Mouse (Mus musculus) limb, embryonic 14.5 days (tissue): ENCODE results near the gene Irak2. TPM values are rescaled to one million over a fixed set of nuclear protein-coding genes. Genes with fewer than 3 reads are reported as not detected.

Experiments
- ATAC-seq: fragments of 200-750 bp; cut with Nextera tagmentation; 2 replicates; pipeline ENCODE4 v1.8.0; 2017; ENCODE audit warnings: low read depth, moderate number of reproducible peaks, moderate TSS enrichment; ENCODE audit not compliant: low FRiP score
- DNase-seq: peaks from one replicate; pipeline ENCODE4 v3.0.0-alpha.2; 2015; ENCODE audit warnings: low spot score
- H3K27ac ChIP-seq: fragments of 300-500 bp; sonication (generic); replicated peaks from 2 replicates; pipeline ENCODE4 v1.5.1; 2014; ENCODE audit warnings: low read depth, mild to moderate bottlenecking, low read length, moderate library complexity, mixed read lengths
- H3K27me3 ChIP-seq: fragments of 300-500 bp; sonication (generic); 2 replicates; pipeline ENCODE4 v1.6.1; 2014; ENCODE audit warnings: low read length, mixed read lengths; ENCODE audit not compliant: control insufficient read depth, insufficient read depth
- H3K36me3 ChIP-seq: fragments of 300-500 bp; sonication (generic); 2 replicates; pipeline ENCODE4 v1.6.1; 2014; ENCODE audit warnings: mild to moderate bottlenecking, low read length, moderate library complexity, mixed read lengths; ENCODE audit not compliant: control insufficient read depth, insufficient read depth
- H3K4me1 ChIP-seq: fragments of 300-500 bp; sonication (generic); 2 replicates; pipeline ENCODE4 v1.6.1; 2014; ENCODE audit warnings: antibody characterized with exemption, low read length, mixed read lengths; ENCODE audit not compliant: control insufficient read depth, insufficient read depth
- H3K4me2 ChIP-seq: fragments of 300-500 bp; sonication (generic); replicated peaks from 2 replicates; pipeline ENCODE4 v1.6.1; 2014; ENCODE audit warnings: low read depth, mild to moderate bottlenecking, low read length, moderate library complexity; ENCODE audit not compliant: severe bottlenecking
- H3K4me3 ChIP-seq: fragments of 300-500 bp; sonication (generic); replicated peaks from 2 replicates; pipeline ENCODE4 v1.5.1; 2014; ENCODE audit warnings: low read length
- H3K9ac ChIP-seq: fragments of 300-500 bp; sonication (generic); 2 replicates; pipeline ENCODE4 v1.6.1; 2014; ENCODE audit warnings: mild to moderate bottlenecking, low read depth, low read length, moderate library complexity; ENCODE audit not compliant: severe bottlenecking
- H3K9me3 ChIP-seq: fragments of 300-500 bp; sonication (generic); 2 replicates; pipeline ENCODE4 v1.6.1; 2016; ENCODE audit warnings: low read length; ENCODE audit not compliant: control insufficient read depth
- POLR2A ChIP-seq: fragments of 200-500 bp; IDR thresholded peaks from 2 replicates; pipeline ENCODE4 v1.8.0; 2012; ENCODE audit warnings: inconsistent platforms, mild to moderate bottlenecking, moderate library complexity, borderline replicate concordance; ENCODE audit not compliant: insufficient read depth, insufficient read length; ENCODE audit errors: extremely low read depth
- WGBS: fragments of 180-500 bp; shearing (Covaris S2); extraction: QIAGEN DNeasy Blood & Tissue Kit; methylation state at CpG from one replicate; pipeline ENCODE4 v1.1.7; 2014; 5-methylcytosine and 5-hydroxymethylcytosine counted together
- polyA plus RNA-seq, 2 experiments: library from polyadenylated mRNA; depleted of rRNA in 1 of 2; stranded (reverse) in 1 of 2; unstranded in 1 of 2; fragments of >200 nt; fragmentation: Nextera tagmentation in 1 of 2; extraction: Ambion mirVana in 1 of 2; gene quantifications; 2 replicates each; pipeline versions ENCODE4 v1.2.1 to v1.2.3; 2012 to 2014

The Irak2 gene
- polyA plus RNA-seq, 2 experiments: 3.3 to 9.0 TPM

- H3K27ac ChIP-seq: no peak overlapping the region
- H3K9me3 ChIP-seq: no peaks in the 10 kb centered on the region
- H3K9ac ChIP-seq: no peak overlapping the region
- 77% methylated on average over 9 of the region's 9 CpGs for WGBS
- no peaks in the 10 kb centered on the region for H3K36me3 ChIP-seq
- no peak overlapping the region for H3K4me2 ChIP-seq
- no peak overlapping the region for H3K4me3 ChIP-seq
- H3K4me1 ChIP-seq: no peaks in the 10 kb centered on the region
- TF ChIP-seq POLR2A: no peak
- no peak for ATAC-seq
- no peaks in the 10 kb centered on the region for H3K27me3 ChIP-seq
- DNase-seq: no peak
Observed at GRCm38 (mm10) chr6:113679993-113680566, 41.8 kb downstream of the Irak2 start.

GRCm38 (mm10) chr6:113681271-113681670, 43.0 kb downstream of the Irak2 start:
- Histone ChIP-seq H3K27ac (no peak overlapping the region), H3K27me3 (no peaks in the 10 kb centered on the region), H3K4me3 (no peak overlapping the region), H3K4me1 (no peaks in the 10 kb centered on the region), H3K9ac (no peak overlapping the region), H3K36me3 (no peaks in the 10 kb centered on the region), H3K9me3 (no peaks in the 10 kb centered on the region), H3K4me2 (no peak overlapping the region)
- ATAC-seq: no peak
- 20% methylated on average over 4 of the region's 4 CpGs for WGBS
- TF ChIP-seq POLR2A: no peak
- DNase-seq: no peak

GRCm38 (mm10) chr6:113683081-113683825, 45.0 kb downstream of the Irak2 start:
- H3K27ac ChIP-seq: no peak overlapping the region
- H3K4me1 ChIP-seq: no peaks in the 10 kb centered on the region
- ATAC-seq (no peak), DNase-seq (no peak)
- no peaks in the 10 kb centered on the region for H3K27me3 ChIP-seq
- H3K9me3 ChIP-seq: no peaks in the 10 kb centered on the region
- TF ChIP-seq POLR2A: no peak
- no peak overlapping the region for H3K9ac ChIP-seq
- no peak overlapping the region for H3K4me3 ChIP-seq
- 83% methylated on average over 10 of the region's 10 CpGs for WGBS
- no peaks in the 10 kb centered on the region for H3K36me3 ChIP-seq
- no peak overlapping the region for H3K4me2 ChIP-seq

GRCm38 (mm10) chr6:113686551-113687125, 48.4 kb downstream of the Irak2 start:
- DNase-seq (no peak), ATAC-seq (no peak)
- Histone ChIP-seq H3K9ac (0 out of 2 replicates have a peak overlapping the region, but pooled peaks have one; percentile 28), H3K4me2 (no peak overlapping the region), H3K4me1 (peaks cover 13% of the 10 kb centered on the region), H3K36me3 (no peaks in the 10 kb centered on the region), H3K9me3 (no peaks in the 10 kb centered on the region), H3K27me3 (no peaks in the 10 kb centered on the region), H3K27ac (no peak overlapping the region), H3K4me3 (no peak overlapping the region)
- 51% methylated on average over 8 of the region's 8 CpGs for WGBS
- no peak for TF ChIP-seq POLR2A

GRCm38 (mm10) chr6:113690008-113690399, 51.7 kb downstream of the Irak2 start:
- H3K4me1 ChIP-seq: peaks cover 13% of the 10 kb centered on the region
- no peaks in the 10 kb centered on the region for H3K36me3 ChIP-seq
- DNase-seq: no peak
- no peaks in the 10 kb centered on the region for H3K27me3 ChIP-seq
- H3K4me3 ChIP-seq: no peak overlapping the region
- H3K27ac ChIP-seq: 0 out of 2 replicates have a peak overlapping the region, but pooled peaks have one; percentile 4
- no peaks in the 10 kb centered on the region for H3K9me3 ChIP-seq
- no peak overlapping the region for H3K9ac ChIP-seq
- ATAC-seq: no peak
- 7% methylated on average over 7 of the region's 7 CpGs for WGBS
- no peak for TF ChIP-seq POLR2A
- H3K4me2 ChIP-seq: peak overlapping the region; percentile 32; the same call in 1 of the 2 replicates
